Mouse (Mus musculus) thymus, adult 2 months (tissue): ENCODE measurements at regions not wholly inside any gene's neighbourhood (a gene's known extent, or its start where the extent isn't known, plus 50 kb on each side); places are given as distances from the start of the nearest gene placed in this dataset.

Experiments
- DNase-seq: peaks from one replicate; pipeline ENCODE4 v3.0.0; 2021
- H3K27ac ChIP-seq: fragments of 200-500 bp; 2 replicates; pipeline ENCODE4 v1.5.1; 2012; ENCODE audit warnings: low read length, control low read depth; ENCODE audit not compliant: control insufficient read depth, insufficient read depth
- H3K27me3 ChIP-seq: fragments of 200-500 bp; 2 replicates; pipeline ENCODE4 v1.6.1; 2012; ENCODE audit warnings: mild to moderate bottlenecking, low read length, moderate library complexity, mixed read lengths; ENCODE audit not compliant: control insufficient read depth, insufficient read depth
- H3K36me3 ChIP-seq: fragments of 200-500 bp; 2 replicates; pipeline ENCODE4 v1.6.1; 2012; ENCODE audit warnings: mild to moderate bottlenecking, low read length, moderate library complexity; ENCODE audit not compliant: control insufficient read depth, insufficient read depth
- H3K4me1 ChIP-seq: fragments of 200-500 bp; replicated peaks from 2 replicates; pipeline ENCODE4 v1.6.1; 2012; ENCODE audit warnings: low read length; ENCODE audit not compliant: control insufficient read depth, insufficient read depth
- H3K4me3 ChIP-seq: fragments of 200-500 bp; 2 replicates; pipeline ENCODE4 v1.5.1; 2012; ENCODE audit warnings: mild to moderate bottlenecking, low read length, control low read depth, moderate library complexity; ENCODE audit not compliant: control insufficient read depth, insufficient read depth
- CTCF ChIP-seq: fragments of 200-500 bp; IDR thresholded peaks from 2 replicates; pipeline ENCODE4 v1.5.1; 2012; ENCODE audit warnings: mild to moderate bottlenecking, control low read depth, low read length, moderate library complexity, borderline replicate concordance; ENCODE audit not compliant: control insufficient read depth, poor library complexity, insufficient read depth; ENCODE audit errors: extremely low read depth
- POLR2A ChIP-seq: fragments of 200-500 bp; IDR thresholded peaks from 2 replicates; pipeline ENCODE4 v1.6.1; 2012; ENCODE audit warnings: mild to moderate bottlenecking, low read length, control low read depth, moderate library complexity; ENCODE audit not compliant: control insufficient read depth, poor library complexity, insufficient read depth; ENCODE audit errors: extremely low read depth
- WGBS: fragments of 180-500 bp; shearing (Covaris S2); methylation state at CpG from one replicate; pipeline ENCODE4 v1.1.7; 2018; 5-methylcytosine and 5-hydroxymethylcytosine counted together

- no peak overlapping the region for H3K4me3 ChIP-seq
- no peaks in the 10 kb centered on the region for H3K27me3 ChIP-seq
- H3K4me1 ChIP-seq = peaks cover 7% of the 10 kb centered on the region
- H3K27ac ChIP-seq = no peak overlapping the region
- no peaks in the 10 kb centered on the region for H3K36me3 ChIP-seq
- TF ChIP-seq CTCF = no peak
- TF ChIP-seq POLR2A = no peak
- DNase-seq = no peak
- 90% methylated on average over 3 of the region's 3 CpGs for WGBS
These were observed 66.0 kb downstream of the Cops8 start for GRCm38 (mm10) chr1:90668787-90669186.

GRCm38 (mm10) chr1:90669237-90669636 lies 66.5 kb downstream of the Cops8 start:
- H3K4me1 ChIP-seq = peaks cover 8% of the 10 kb centered on the region
- TF ChIP-seq POLR2A (no peak), CTCF (no peak)
- H3K36me3 ChIP-seq = no peaks in the 10 kb centered on the region
- DNase-seq = no peak
- no peaks in the 10 kb centered on the region for H3K27me3 ChIP-seq
- H3K4me3 ChIP-seq = no peak overlapping the region
- 97% methylated on average over 1 of the region's 1 CpGs for WGBS
- H3K27ac ChIP-seq = no peak overlapping the region

GRCm38 (mm10) chr1:90670346-90670745 lies 67.6 kb downstream of the Cops8 start:
- Histone ChIP-seq H3K36me3 (no peaks in the 10 kb centered on the region), H3K4me1 (peaks cover 18% of the 10 kb centered on the region), H3K27me3 (no peaks in the 10 kb centered on the region), H3K27ac (no peak overlapping the region), H3K4me3 (no peak overlapping the region)
- no peak for DNase-seq
- WGBS = 92% methylated on average over 3 of the region's 3 CpGs
- no peak for TF ChIP-seq CTCF

- H3K27me3 ChIP-seq = no peaks in the 10 kb centered on the region
- 44% methylated on average over 2 of the region's 2 CpGs for WGBS
- no peak overlapping the region for H3K4me3 ChIP-seq
- TF ChIP-seq POLR2A (no peak), CTCF (no peak)
- H3K4me1 ChIP-seq = peaks cover 32% of the 10 kb centered on the region
- DNase-seq = peak; percentile 53
- H3K36me3 ChIP-seq = no peaks in the 10 kb centered on the region
- no peak overlapping the region for H3K27ac ChIP-seq
These were observed 71.0 kb downstream of the Cops8 start for GRCm38 (mm10) chr1:90673751-90674150.

GRCm38 (mm10) chr1:90676192-90677006 lies 73.6 kb downstream of the Cops8 start:
- peak; percentile 80 for DNase-seq
- no peaks in the 10 kb centered on the region for H3K27me3 ChIP-seq
- no peak overlapping the region for H3K27ac ChIP-seq
- 30% methylated on average over 9 of the region's 9 CpGs for WGBS
- H3K4me1 ChIP-seq = peaks cover 35% of the 10 kb centered on the region
- no peaks in the 10 kb centered on the region for H3K36me3 ChIP-seq
- H3K4me3 ChIP-seq = no peak overlapping the region
- TF ChIP-seq POLR2A = no peak
- no peak for TF ChIP-seq CTCF

GRCm38 (mm10) chr1:90677188-90677587 lies 74.4 kb downstream of the Cops8 start:
- no peak for TF ChIP-seq CTCF
- no peak for TF ChIP-seq POLR2A
- peaks cover 35% of the 10 kb centered on the region for H3K4me1 ChIP-seq
- no peak overlapping the region for H3K4me3 ChIP-seq
- H3K36me3 ChIP-seq = no peaks in the 10 kb centered on the region
- H3K27me3 ChIP-seq = no peaks in the 10 kb centered on the region
- DNase-seq = no peak
- H3K27ac ChIP-seq = no peak overlapping the region
